Mouse (Mus musculus): ENCODE results near the gene Kif16b. TPM values are rescaled to one million over a fixed set of nuclear protein-coding genes. Genes with fewer than 3 reads are reported as not detected.

The Kif16b gene
- total RNA-seq, 1 experiment = 10.5 TPM

- Histone ChIP-seq H3K4me1 (ENCODE audit: control insufficient read depth in 2 of 2, insufficient read depth in 2 of 2, low read length in 2 of 2, poor library complexity in 1 of 2) (no peaks in the 10 kb centered on the region), H3K36me3 (ENCODE audit: control insufficient read depth, insufficient read depth, low read length, poor library complexity, severe bottlenecking) (no peaks in the 10 kb centered on the region), H3K27ac (ENCODE audit: insufficient read depth, low read depth, low read length, poor library complexity, severe bottlenecking) (no peak overlapping the region), H3K9ac (ENCODE audit: insufficient read depth, low read depth, low read length, poor library complexity, severe bottlenecking) (no peak overlapping the region), H3K9me3 (ENCODE audit: control insufficient read depth, insufficient read depth, low read depth, low read length) (no peaks in the 10 kb centered on the region), H3K4me3 (ENCODE audit: insufficient read depth in 1 of 2, low read depth in 1 of 2, low read length in 2 of 2, poor library complexity in 1 of 2, severe bottlenecking in 1 of 2) (no peak overlapping the region)
- DNase-seq (ENCODE audit: low read depth, low spot score) = no peak
- in situ Hi-C loops (cut with MboI; ENCODE audit: low sequenced_read_pairs in 2 of 2, unreplicated experiment in 2 of 2) = no loop called here
- no peak for TF ChIP-seq ZC3H11A (IDR thresholded peaks at IDR 0.05; ENCODE audit: borderline replicate concordance, low read depth, low read length)
- no peak for TF ChIP-seq HCFC1 (IDR thresholded peaks at IDR 0.05; ENCODE audit: borderline replicate concordance, insufficient read depth, low read length)
- TF ChIP-seq CHD2 (IDR thresholded peaks at IDR 0.05; ENCODE audit: low read depth, low read length) = no peak
- no peak for TF ChIP-seq MAFK (IDR thresholded peaks at IDR 0.05; ENCODE audit: insufficient read depth, low read depth, low read length)
- TF ChIP-seq ZNF384 (IDR thresholded peaks at IDR 0.05; ENCODE audit: low read depth, low read length) = no peak
Observed at GRCm38 (mm10) chr2:142682965-142683709, 218.2 kb downstream of the Kif16b start.

- no peak for DNase-seq (ENCODE audit: low read depth, low spot score)
- TF ChIP-seq ZNF384 (IDR thresholded peaks at IDR 0.05; ENCODE audit: low read depth, low read length) (no peak), ZC3H11A (IDR thresholded peaks at IDR 0.05; ENCODE audit: borderline replicate concordance, low read depth, low read length) (no peak), HCFC1 (IDR thresholded peaks at IDR 0.05; ENCODE audit: borderline replicate concordance, insufficient read depth, low read length) (no peak), MAFK (IDR thresholded peaks at IDR 0.05; ENCODE audit: insufficient read depth, low read depth, low read length) (no peak), CHD2 (IDR thresholded peaks at IDR 0.05; ENCODE audit: low read depth, low read length) (no peak)
- Histone ChIP-seq H3K4me3 (ENCODE audit: insufficient read depth in 1 of 2, low read depth in 1 of 2, low read length in 2 of 2, poor library complexity in 1 of 2, severe bottlenecking in 1 of 2) (no peak overlapping the region), H3K9me3 (ENCODE audit: control insufficient read depth, insufficient read depth, low read depth, low read length) (no peaks in the 10 kb centered on the region), H3K27ac (ENCODE audit: insufficient read depth, low read depth, low read length, poor library complexity, severe bottlenecking) (no peak overlapping the region), H3K4me1 (ENCODE audit: control insufficient read depth in 2 of 2, insufficient read depth in 2 of 2, low read length in 2 of 2, poor library complexity in 1 of 2) (no peaks in the 10 kb centered on the region), H3K36me3 (ENCODE audit: control insufficient read depth, insufficient read depth, low read length, poor library complexity, severe bottlenecking) (no peaks in the 10 kb centered on the region), H3K9ac (ENCODE audit: insufficient read depth, low read depth, low read length, poor library complexity, severe bottlenecking) (no peak overlapping the region)
- in situ Hi-C loops (cut with MboI; ENCODE audit: low sequenced_read_pairs in 2 of 2, unreplicated experiment in 2 of 2) = no loop called here
Observed at GRCm38 (mm10) chr2:142668426-142668825, 232.9 kb downstream of the Kif16b start.

- no peak for DNase-seq (ENCODE audit: low read depth, low spot score)
- in situ Hi-C loops (cut with MboI; ENCODE audit: low sequenced_read_pairs in 2 of 2, unreplicated experiment in 2 of 2) = no loop called here
- no peaks in the 10 kb centered on the region for H3K4me1 ChIP-seq (ENCODE audit: control insufficient read depth in 2 of 2, insufficient read depth in 2 of 2, low read length in 2 of 2, poor library complexity in 1 of 2)
- H3K4me3 ChIP-seq (ENCODE audit: insufficient read depth in 1 of 2, low read depth in 1 of 2, low read length in 2 of 2, poor library complexity in 1 of 2, severe bottlenecking in 1 of 2) = no peak overlapping the region
- no peaks in the 10 kb centered on the region for H3K9me3 ChIP-seq (ENCODE audit: control insufficient read depth, insufficient read depth, low read depth, low read length)
- H3K36me3 ChIP-seq (ENCODE audit: control insufficient read depth, insufficient read depth, low read length, poor library complexity, severe bottlenecking) = no peaks in the 10 kb centered on the region
- no peak overlapping the region for H3K27ac ChIP-seq (ENCODE audit: insufficient read depth, low read depth, low read length, poor library complexity, severe bottlenecking)
- TF ChIP-seq ZNF384 (IDR thresholded peaks at IDR 0.05; ENCODE audit: low read depth, low read length) = no peak
- no peak for TF ChIP-seq HCFC1 (IDR thresholded peaks at IDR 0.05; ENCODE audit: borderline replicate concordance, insufficient read depth, low read length)
- TF ChIP-seq ZC3H11A (IDR thresholded peaks at IDR 0.05; ENCODE audit: borderline replicate concordance, low read depth, low read length) = no peak
- no peak for TF ChIP-seq CHD2 (IDR thresholded peaks at IDR 0.05; ENCODE audit: low read depth, low read length)
- no peak for TF ChIP-seq MAFK (IDR thresholded peaks at IDR 0.05; ENCODE audit: insufficient read depth, low read depth, low read length)
- H3K9ac ChIP-seq (ENCODE audit: insufficient read depth, low read depth, low read length, poor library complexity, severe bottlenecking) = no peak overlapping the region
Observed at GRCm38 (mm10) chr2:142651591-142651990, 249.7 kb downstream of the Kif16b start.

GRCm38 (mm10) chr2:142648023-142648453 is 253.3 kb downstream of the Kif16b start:
- H3K9ac ChIP-seq (ENCODE audit: insufficient read depth, low read depth, low read length, poor library complexity, severe bottlenecking) = no peak overlapping the region
- TF ChIP-seq ZNF384 (IDR thresholded peaks at IDR 0.05; ENCODE audit: low read depth, low read length) (no peak), MAFK (IDR thresholded peaks at IDR 0.05; ENCODE audit: insufficient read depth, low read depth, low read length) (no peak), ZC3H11A (IDR thresholded peaks at IDR 0.05; ENCODE audit: borderline replicate concordance, low read depth, low read length) (no peak), HCFC1 (IDR thresholded peaks at IDR 0.05; ENCODE audit: borderline replicate concordance, insufficient read depth, low read length) (no peak), CHD2 (IDR thresholded peaks at IDR 0.05; ENCODE audit: low read depth, low read length) (no peak)

More at GRCm38 (mm10) chr2:142648023-142648453, 253.3 kb downstream of the Kif16b start:
- no peak overlapping the region for H3K27ac ChIP-seq (ENCODE audit: insufficient read depth, low read depth, low read length, poor library complexity, severe bottlenecking)
- no peaks in the 10 kb centered on the region for H3K36me3 ChIP-seq (ENCODE audit: control insufficient read depth, insufficient read depth, low read length, poor library complexity, severe bottlenecking)
- no peaks in the 10 kb centered on the region for H3K4me1 ChIP-seq (ENCODE audit: control insufficient read depth in 2 of 2, insufficient read depth in 2 of 2, low read length in 2 of 2, poor library complexity in 1 of 2)
- in situ Hi-C loops (cut with MboI; ENCODE audit: low sequenced_read_pairs in 2 of 2, unreplicated experiment in 2 of 2) = no loop called here
- H3K9me3 ChIP-seq (ENCODE audit: control insufficient read depth, insufficient read depth, low read depth, low read length) = no peaks in the 10 kb centered on the region
- H3K4me3 ChIP-seq (ENCODE audit: insufficient read depth in 1 of 2, low read depth in 1 of 2, low read length in 2 of 2, poor library complexity in 1 of 2, severe bottlenecking in 1 of 2) = no peak overlapping the region
- DNase-seq (ENCODE audit: low read depth, low spot score) = no peak
